ENCODE assay signal across 23 mouse cellular contexts in the genomic region with DNA sequence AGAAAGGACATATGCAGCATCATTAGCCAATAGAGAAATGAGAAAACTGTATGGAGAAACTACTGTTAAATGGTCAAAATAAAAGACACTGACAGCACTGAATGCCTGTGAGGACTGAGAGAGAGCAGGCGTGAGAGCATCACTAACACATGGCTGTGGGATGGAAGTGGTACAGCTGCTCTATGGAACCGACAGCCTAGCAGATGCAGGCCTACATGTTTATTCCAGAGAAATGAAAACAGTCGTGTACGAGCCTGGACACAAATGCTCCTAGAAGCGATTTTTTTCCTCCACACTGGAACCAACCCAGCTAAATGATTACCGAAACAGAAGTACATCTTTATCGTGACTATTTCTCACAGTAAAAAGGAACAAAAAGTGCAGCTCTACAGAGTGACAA. TPM values are rescaled to one million over a fixed set of nuclear protein-coding genes. Genes with fewer than 3 reads are reported as not detected.
A peak's percentile ranks its signal among the peaks of the same experiment; 100 is the strongest.
DNase-seq lines count a peak whose midpoint lies in the region; ATAC-seq and TF ChIP-seq lines count a peak whose summit lies in the region.
"Had no signal": no experiment of that assay in that cellular context is flagged by ENCODE, and none has a peak within 500 bp of the region (broad histone marks: within the 10 kb centered on the region; RNA-seq: fewer than 3 reads in every experiment).

No protein-coding gene starts in this region.

- H3K9me3 ChIP-seq in lung, embryonic 14.5 days (ENCODE audit: low read depth, low read length), result no peaks in the 10 kb centered on the region
- H3K9me3 ChIP-seq in forebrain, embryonic 13.5 days (replicated peaks), result no peaks in the 10 kb centered on the region
- H3K9me3 ChIP-seq: forebrain, embryonic 15.5 days; hindbrain, embryonic 12.5 days; limb, embryonic 15.5 days; neural tube, embryonic 12.5 days had no signal

- H3K4me1 ChIP-seq in lung, embryonic 14.5 days (ENCODE audit: insufficient read depth), result no peaks in the 10 kb centered on the region
- no peaks in the 10 kb centered on the region for H3K4me1 ChIP-seq in lung, adult 2 months (ENCODE audit: control insufficient read depth, insufficient read depth, low read length)
- no peaks in the 10 kb centered on the region for H3K4me1 ChIP-seq in forebrain, embryonic 13.5 days
- H3K4me1 ChIP-seq: hindbrain, embryonic 12.5 days; limb, embryonic 15.5 days; neural tube, embryonic 12.5 days had no signal

- no peak overlapping the region for H3K9ac ChIP-seq in lung, embryonic 14.5 days
- H3K9ac ChIP-seq in forebrain, embryonic 13.5 days, result no peak overlapping the region
- H3K9ac ChIP-seq: forebrain, embryonic 15.5 days; hindbrain, embryonic 12.5 days; limb, embryonic 15.5 days; neural tube, embryonic 12.5 days had no signal

- no peak for TF ChIP-seq POLR2A in lung, adult 2 months (IDR thresholded peaks at IDR 0.05; ENCODE audit: borderline replicate concordance, extremely low read depth, low read depth, low read length)

- WGBS in lung, embryonic 14.5 days, result 47% methylated on average over 7 of the region's 7 CpGs
- 77% methylated on average over 7 of the region's 7 CpGs for whole genome bisulfite sequencing in lung, adult 2 months
- 90% methylated on average over 7 of the region's 7 CpGs for WGBS in forebrain, embryonic 13.5 days

- no peak for DNase-seq in frontal cortex, postnatal 14 days (ENCODE audit: low spot score in 2 of 2)
- peak; percentile 77 for DNase-seq in lung, embryonic 14.5 days
- no peak for DNase-seq in lung, adult 2 months
- peak; percentile 17 to 36 for DNase-seq in layer of hippocampus, postnatal 14 days (ENCODE audit: low spot score in 2 of 2)
- DNase-seq in lung, postnatal 36 days, result peak; percentile 4
- DNase-seq in gastrocnemius, postnatal 14 days, result no peak
- DNase-seq: adrenal gland, adult 2 months; cerebellum, adult 11 months; cerebellum, postnatal 25 days; gastrocnemius, postnatal 10 days; heart, postnatal 10 days; kidney, adult 11 months; kidney, postnatal 10 days; thymus, adult 2 months had no signal

- no peak for TF ChIP-seq CTCF in lung, embryonic 14.5 days (IDR thresholded peaks at IDR 0.05; ENCODE audit: low read depth)
- TF ChIP-seq CTCF in lung, adult 2 months (IDR thresholded peaks at IDR 0.05; ENCODE audit: insufficient read depth, low read length), result no peak

- intact Hi-C loops in gastrocnemius, postnatal 14 days (cut with DNase I; ENCODE audit: low total_unique reads), result no loop called here

- H3K4me3 ChIP-seq in lung, embryonic 14.5 days (ENCODE audit: low read depth, low read length), result no peak overlapping the region
- H3K4me3 ChIP-seq in lung, adult 2 months (replicated peaks; ENCODE audit: extremely low read depth, low read depth, low read length), result no peak overlapping the region
- no peak overlapping the region for H3K4me3 ChIP-seq in forebrain, embryonic 13.5 days
- H3K4me3 ChIP-seq: forebrain, embryonic 15.5 days; hindbrain, embryonic 12.5 days; left cerebral cortex, adult 2 months; limb, embryonic 15.5 days; neural tube, embryonic 12.5 days had no signal

- no peak overlapping the region for H3K27ac ChIP-seq in lung, embryonic 14.5 days (ENCODE audit: low read depth)
- H3K27ac ChIP-seq in forebrain, embryonic 13.5 days, result no peak overlapping the region
- H3K27ac ChIP-seq: forebrain, embryonic 15.5 days; hindbrain, embryonic 12.5 days; left cerebral cortex, adult 2 months; limb, embryonic 15.5 days; neural tube, embryonic 12.5 days had no signal

- no peaks in the 10 kb centered on the region for H3K36me3 ChIP-seq in lung, embryonic 14.5 days (ENCODE audit: insufficient read depth)
- no peaks in the 10 kb centered on the region for H3K36me3 ChIP-seq in forebrain, embryonic 13.5 days (ENCODE audit: poor library complexity, severe bottlenecking)
- H3K36me3 ChIP-seq: forebrain, embryonic 15.5 days; hindbrain, embryonic 12.5 days; limb, embryonic 15.5 days; neural tube, embryonic 12.5 days had no signal

- H3K4me2 ChIP-seq in lung, embryonic 14.5 days, result no peak overlapping the region
- H3K4me2 ChIP-seq in forebrain, embryonic 13.5 days, result no peak overlapping the region
- H3K4me2 ChIP-seq: forebrain, embryonic 15.5 days; hindbrain, embryonic 12.5 days; limb, embryonic 15.5 days; neural tube, embryonic 12.5 days had no signal

- no peaks in the 10 kb centered on the region for H3K27me3 ChIP-seq in lung, embryonic 14.5 days (ENCODE audit: insufficient read depth, low read length)
- H3K27me3 ChIP-seq in forebrain, embryonic 13.5 days, result no peaks in the 10 kb centered on the region
- H3K27me3 ChIP-seq: CH12.LX; forebrain, embryonic 15.5 days; hindbrain, embryonic 12.5 days; limb, embryonic 15.5 days; neural tube, embryonic 12.5 days had no signal

- peak; percentile 87 for ATAC-seq in frontal cortex, adult (ENCODE audit: low TSS enrichment)
- peak; percentile 75; the same call in 1 of the 2 replicates for ATAC-seq in lung, embryonic 14.5 days (ENCODE audit: insufficient read depth)
- ATAC-seq in forebrain, embryonic 13.5 days, result no peak
- ATAC-seq: forebrain, embryonic 15.5 days had no signal

RNA-seq across cellular contexts. Expression of gene Sdk1, which starts 54.0 kb away (rescaled TPM):
- 1.0 and 1.6 TPM in 2 replicates for polyA plus RNA-seq in lung, embryonic 14.5 days (2014; fragmentation: Nextera tagmentation; extraction: Ambion mirVana)
- polyA plus RNA-seq in lung, adult 2 months (2012; rRNA removed), result 1.8 TPM in 2 replicates
- 10 to 100 TPM in 1 of 2 experiments, 1 to 10 TPM in 1; 9.9 to 10.6 TPM for total RNA-seq in layer of hippocampus, postnatal 14 days (2021)
- total RNA-seq in gastrocnemius, postnatal 14 days (2021), result 1 to 10 TPM; 2.7 to 3.8 TPM
- 0.71 and 0.78 TPM in 2 replicates for polyA plus RNA-seq in forebrain, embryonic 13.5 days (2015; fragmentation: Nextera tagmentation; extraction: Ambion mirVana)
- total RNA-seq: monocyte, adult 5-6 weeks had no signal

Comparison
In these comparisons a context has a peak if more than half of its experiments do, and no peak if none do; other contexts are left out.
1. DNase-seq: peak in lung, embryonic 14.5 days (single experiment), layer of hippocampus, postnatal 14 days (2 of 2) and lung, postnatal 36 days (single experiment); none in frontal cortex, postnatal 14 days (0 of 2), lung, adult 2 months (single experiment) and gastrocnemius, postnatal 14 days (single experiment).